Mouse (Mus musculus) gastrocnemius, postnatal 36 days (tissue): ENCODE measurements at regions not wholly inside any gene's neighbourhood (a gene's known extent, or its start where the extent isn't known, plus 50 kb on each side); places are given as distances from the start of the nearest gene placed in this dataset.
A peak's percentile ranks its signal among the peaks of the same experiment; 100 is the strongest.

Source experiments
- DNase-seq, 2 experiments: peaks; one replicate each; pipeline ENCODE4 v3.0.0; 2022
- intact Hi-C: fragments of 180-260 bp; cut with DNase I; formaldehyde crosslinking; loops from one replicate; pipeline ENCODE4 v1.15.1; 2025

GRCm38 (mm10) chr2:72672908-72673901 lies 197.2 kb downstream of the Cdca7 start:
- intact Hi-C loops, result no loop called here
- DNase-seq, result no peak

DNA sequence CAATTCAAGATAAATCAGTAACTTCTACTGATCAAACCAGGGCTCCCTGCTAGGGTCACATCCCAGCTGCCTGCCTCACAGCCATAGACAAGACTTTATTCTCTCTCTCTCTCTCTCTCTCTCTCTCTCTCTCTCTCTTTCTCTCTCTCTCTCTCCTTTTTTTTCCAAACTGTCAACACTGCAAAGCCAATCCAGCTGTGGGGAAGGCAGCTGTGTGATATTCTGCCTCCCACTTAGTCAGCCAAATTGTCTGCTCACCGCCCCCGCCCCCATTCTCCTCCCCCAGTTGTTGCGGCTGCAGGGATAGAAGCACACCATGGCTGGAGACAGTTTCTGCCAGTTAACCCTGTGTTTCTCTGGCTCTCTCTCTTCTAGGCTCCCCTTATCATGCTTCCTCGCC lies 198.3 kb downstream of the Cdca7 start:
- intact Hi-C loops, result no loop called here
- peak in 1 of 2 experiments; percentile 41 for DNase-seq

GRCm38 (mm10) chr2:72674856-72675440 lies 199.0 kb downstream of the Cdca7 start:
- intact Hi-C loops, result no loop called here
- no peak for DNase-seq

DNA sequence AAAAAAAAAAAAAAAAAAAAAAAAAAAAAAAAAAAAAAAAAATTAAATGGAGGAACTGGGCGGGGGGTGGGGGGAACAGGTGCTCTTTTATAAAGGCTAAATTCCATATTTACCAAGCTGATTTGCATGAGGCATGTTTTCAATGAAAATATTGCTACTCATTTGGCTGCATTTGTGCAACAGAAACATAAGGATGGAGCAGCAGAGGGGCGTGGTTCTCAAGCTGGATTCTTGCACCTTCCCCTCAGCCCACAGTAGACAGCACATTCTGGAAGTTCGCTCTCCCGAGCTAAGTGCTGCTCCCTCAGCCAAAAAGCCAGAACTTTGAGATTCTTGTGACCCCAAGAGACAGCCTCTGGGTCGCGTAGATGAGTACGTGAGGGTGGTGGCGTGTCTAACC lies 201.8 kb downstream of the Cdca7 start:
- intact Hi-C loops, result no loop called here
- DNase-seq, result no peak

DNA sequence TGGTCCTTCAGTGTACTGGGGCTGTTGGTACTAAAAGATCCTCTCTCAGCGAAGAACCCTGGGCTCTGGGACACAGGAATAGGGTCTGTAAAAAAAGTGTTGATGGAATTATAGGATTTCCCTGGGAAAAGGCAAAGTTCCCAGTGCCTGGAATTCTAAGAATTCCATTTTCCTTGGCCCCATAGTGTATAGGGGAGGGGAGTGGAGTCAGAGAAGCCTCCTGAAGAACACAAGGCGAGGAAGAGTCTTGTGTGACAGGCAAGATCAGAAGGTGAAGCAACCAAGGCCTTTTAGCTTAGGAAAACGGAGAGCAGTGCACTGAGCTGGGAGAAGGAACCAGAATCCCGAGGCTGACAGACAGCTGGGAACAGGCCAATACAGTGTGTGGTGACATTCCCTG lies 212.1 kb downstream of the Cdca7 start:
- intact Hi-C loops, result no loop called here
- no peak for DNase-seq

- no peak for DNase-seq
- intact Hi-C loops, result no loop called here
Observed at GRCm38 (mm10) chr2:72701081-72701480, 225.1 kb downstream of the Cdca7 start.

GRCm38 (mm10) chr2:72703238-72703637 lies 227.3 kb downstream of the Cdca7 start:
- no peak for DNase-seq

GRCm38 (mm10) chr2:72707676-72708659 lies 232.0 kb downstream of the Cdca7 start:
- no peak for DNase-seq
- intact Hi-C loops, result no loop called here

More at GRCm38 (mm10) chr2:72703238-72703637, 227.3 kb downstream of the Cdca7 start:
- intact Hi-C loops, result no loop called here

DNA sequence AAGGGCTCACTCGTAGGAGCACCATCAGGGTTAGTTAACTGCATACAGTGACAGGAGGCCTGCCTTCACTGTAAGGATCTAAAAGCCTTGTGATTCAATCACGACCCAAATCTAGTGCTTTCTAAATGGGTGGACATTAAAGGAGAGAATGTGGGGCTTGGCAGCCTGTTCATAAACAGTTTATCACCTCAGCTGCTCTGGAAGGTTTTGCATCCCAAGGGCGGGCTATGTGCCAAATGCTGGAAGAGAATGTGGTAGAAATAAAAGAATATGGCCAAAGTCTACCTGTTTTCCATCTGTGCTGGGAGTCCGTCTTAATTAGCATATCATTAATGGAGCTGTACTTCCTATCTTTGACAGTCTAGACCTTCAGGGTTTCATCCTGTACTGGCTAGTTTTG lies 241.0 kb downstream of the Cdca7 start:
- DNase-seq, result no peak
- intact Hi-C loops, result no loop called here

GRCm38 (mm10) chr2:72728699-72729098 lies 251.5 kb downstream of the Sp3 start:
- DNase-seq, result peak; percentile 28 to 70
- intact Hi-C loops, result loop anchor here (5.0 kb wide), 1 partner anchor 334 kb away; no protein-coding TSS in a partner anchor

GRCm38 (mm10) chr2:72733371-72733770 lies 246.9 kb downstream of the Sp3 start:
- intact Hi-C loops, result loop anchor here (5.0 kb wide), 2 partner anchors 216 to 544 kb away; no protein-coding TSS in a partner anchor
- no peak for DNase-seq

GRCm38 (mm10) chr2:72735035-72735434 lies 245.2 kb downstream of the Sp3 start:
- no peak for DNase-seq
- intact Hi-C loops, result loop anchor here (5.0 kb wide), 1 partner anchor 197 kb away; no protein-coding TSS in a partner anchor

DNA sequence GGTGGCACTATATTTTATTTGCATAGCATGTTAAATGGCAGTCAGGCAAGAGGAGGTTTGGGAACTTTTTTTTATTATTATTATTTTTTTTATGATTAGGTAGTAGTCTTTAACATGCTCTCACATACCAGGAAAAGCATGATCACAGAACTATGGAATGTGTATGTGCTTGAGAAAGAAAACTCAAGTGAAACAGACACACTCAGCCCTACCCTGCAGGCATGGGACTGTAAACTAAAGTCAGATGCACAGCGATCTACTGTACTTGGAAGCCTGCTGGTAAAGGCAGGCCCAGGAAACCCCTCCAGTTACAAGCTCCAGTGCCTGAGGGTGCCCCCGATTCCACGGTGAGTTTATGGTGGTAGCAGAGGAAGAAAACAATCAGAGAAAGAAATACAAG lies 243.6 kb downstream of the Sp3 start:
- DNase-seq, result no peak
- intact Hi-C loops, result loop anchor here (5.0 kb wide), 1 partner anchor 196 kb away; no protein-coding TSS in a partner anchor

- peak; percentile 42 to 46 for DNase-seq
- intact Hi-C loops, result no loop called here
Observed at GRCm38 (mm10) chr2:72740391-72741361, 239.6 kb downstream of the Sp3 start.

DNA sequence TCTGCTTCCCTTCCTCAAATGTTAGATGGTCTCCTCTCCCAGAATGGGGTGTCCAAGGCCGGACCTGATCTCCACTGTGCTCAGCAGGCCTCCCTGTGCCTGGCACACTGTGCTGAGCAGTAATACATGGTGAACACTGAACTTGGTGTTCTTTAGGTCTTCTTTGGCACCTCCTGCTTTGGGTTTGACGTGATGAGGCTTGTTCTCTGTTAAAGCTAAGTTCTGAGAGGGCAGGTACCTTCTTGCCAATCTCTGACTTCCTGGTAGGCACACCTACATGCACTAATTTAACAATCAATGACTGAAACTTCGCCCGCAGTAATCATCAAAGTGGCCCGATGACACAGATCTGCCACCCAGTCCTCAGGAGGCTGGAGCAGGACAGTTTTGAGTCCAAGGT lies 238.5 kb downstream of the Sp3 start:
- no peak for DNase-seq
- intact Hi-C loops, result no loop called here

- DNase-seq, result no peak
- intact Hi-C loops, result no loop called here
Observed at GRCm38 (mm10) chr2:72743651-72744050, 236.6 kb downstream of the Sp3 start.

GRCm38 (mm10) chr2:72744901-72745300 lies 235.3 kb downstream of the Sp3 start:
- intact Hi-C loops, result no loop called here
- no peak for DNase-seq

DNA sequence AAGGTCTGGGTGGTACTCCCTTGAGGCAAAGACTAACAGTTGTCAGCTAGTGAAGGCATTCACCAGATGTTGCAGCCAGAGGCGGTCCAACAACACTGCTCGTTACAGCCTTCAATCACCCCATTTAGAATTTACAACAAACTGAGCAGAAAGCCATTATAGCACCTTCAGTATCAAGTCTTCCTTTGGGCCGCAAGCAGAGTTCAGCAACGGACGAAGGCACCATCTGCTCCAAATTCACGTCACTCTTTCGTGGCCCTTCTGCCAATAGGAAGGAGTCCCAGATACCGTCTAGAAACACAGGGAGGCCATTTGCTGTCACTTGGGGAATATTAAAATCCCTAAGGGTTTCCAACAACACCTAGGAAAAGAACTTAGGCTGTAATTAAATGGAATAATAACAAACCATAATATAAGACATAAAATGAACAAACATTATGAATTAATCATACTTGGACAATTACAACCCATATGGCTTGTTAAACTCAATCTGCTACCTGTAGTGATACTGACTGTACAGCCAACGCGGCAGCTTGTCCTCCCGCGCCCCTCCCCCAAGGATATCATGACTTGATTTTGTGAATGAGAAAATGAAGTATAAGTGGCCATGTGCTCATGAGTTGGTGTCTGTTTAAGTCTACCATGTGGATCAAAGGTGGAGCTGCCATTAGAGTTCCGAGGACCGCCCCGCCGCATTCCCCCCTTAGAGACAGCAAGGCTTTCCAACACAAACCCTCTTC lies 233.6 kb downstream of the Sp3 start:
- intact Hi-C loops, result no loop called here

More for the DNA sequence above, 233.6 kb downstream of the Sp3 start:
- no peak for DNase-seq
